Mouse (Mus musculus) liver, embryonic 14 days (tissue): ENCODE results near the gene Adarb1. TPM values are rescaled to one million over a fixed set of nuclear protein-coding genes. Genes with fewer than 3 reads are reported as not detected.

Experiments used
- polyA plus RNA-seq: library from polyadenylated mRNA; depleted of rRNA; stranded (reverse); fragments of >200 nt; gene quantifications from 2 replicates; pipeline ENCODE4 v1.2.3, GENCODE M21; 2012; rRNA removed

Gene Adarb1
- polyA plus RNA-seq = 0.93 and 1.1 TPM in 2 replicates

GRCm38 (mm10) chr10:77418138-77418537 lies at the start of gene Adarb1:
Adarb1 (minus strand) TSS chr10:77418270.

GRCm38 (mm10) chr10:77258704-77259621 lies 159.1 kb downstream of the Adarb1 start, which contains the start of gene Pofut2:
Pofut2 (plus strand) TSS chr10:77259218.

Other genes starting within 250 kb of the Adarb1 start
- gene Pofut2, start 159.1 kb downstream of the Adarb1 start, polyA plus RNA-seq = 13.3 and 13.6 TPM in 2 replicates
- 12.7 and 15.4 TPM in 2 replicates for gene Fam207a, start 97.5 kb upstream of the Adarb1 start, polyA plus RNA-seq
- 7.4 and 9.6 TPM in 2 replicates for gene Itgb2, start 112.0 kb upstream of the Adarb1 start, polyA plus RNA-seq
- gene Pttg1ip, start 163.4 kb upstream of the Adarb1 start, polyA plus RNA-seq = 38.1 and 43.6 TPM in 2 replicates
- gene Sumo3, start 187.8 kb upstream of the Adarb1 start, polyA plus RNA-seq = 99.8 and 106 TPM in 2 replicates
- 0.09 and 0.12 TPM in 2 replicates for gene Gm49325, start 187.9 kb upstream of the Adarb1 start, polyA plus RNA-seq
- 19.0 and 20.8 TPM in 2 replicates for gene Ube2g2, start 204.0 kb upstream of the Adarb1 start, polyA plus RNA-seq